Mouse (Mus musculus) liver, adult 2 months (tissue): ENCODE results near the gene Fut4.

Source experiments
- CTCF ChIP-seq: fragments of 200-500 bp; IDR thresholded peaks from 2 replicates; pipeline ENCODE4 v1.5.1; 2011; ENCODE audit warnings: low read depth, low read length, control low read depth
- POLR2A ChIP-seq: fragments of 200-500 bp; IDR thresholded peaks from 2 replicates; pipeline ENCODE4 v1.6.1; 2011; ENCODE audit warnings: low read length, control low read depth; ENCODE audit not compliant: insufficient read depth; ENCODE audit errors: extremely low read depth

GRCm38 (mm10) chr9:14754469-14754868 lies 2.3 kb upstream of the Fut4 start:
- no peak for TF ChIP-seq CTCF
- TF ChIP-seq POLR2A: no peak
